Mouse (Mus musculus) stomach, embryonic 16.5 days (tissue): Measurements from ENCODE around the gene Pdgfra. TPM values are rescaled to one million over a fixed set of nuclear protein-coding genes. Genes with fewer than 3 reads are reported as not detected.

Source experiments
- ATAC-seq: fragments of 200-750 bp; cut with Nextera tagmentation; 2 replicates; pipeline ENCODE4 v1.8.0; 2017; ENCODE audit warnings: moderate number of reproducible peaks, moderate TSS enrichment; ENCODE audit not compliant: insufficient read depth, low FRiP score
- H3K27ac ChIP-seq: fragments of 300-500 bp; sonication (generic); 2 replicates; pipeline ENCODE4 v1.5.1; 2014; ENCODE audit warnings: low read length
- H3K27me3 ChIP-seq: fragments of 300-500 bp; sonication (generic); 2 replicates; pipeline ENCODE4 v1.6.1; 2014; ENCODE audit warnings: low read length, control low read depth, mixed read lengths; ENCODE audit not compliant: control insufficient read depth, insufficient read depth
- H3K36me3 ChIP-seq: fragments of 300-500 bp; sonication (generic); 2 replicates; pipeline ENCODE4 v1.6.1; 2014; ENCODE audit warnings: low read length; ENCODE audit not compliant: control insufficient read depth, insufficient read depth
- H3K4me1 ChIP-seq: fragments of 300-500 bp; sonication (generic); 2 replicates; pipeline ENCODE4 v1.6.1; 2014; ENCODE audit warnings: low read length, control low read depth, mixed read lengths; ENCODE audit not compliant: control insufficient read depth, insufficient read depth
- H3K4me2 ChIP-seq: fragments of 300-500 bp; sonication (generic); 2 replicates; pipeline ENCODE4 v1.6.1; 2014; ENCODE audit warnings: low read depth, low read length, mixed read lengths
- H3K4me3 ChIP-seq: fragments of 300-500 bp; sonication (generic); replicated peaks from 2 replicates; pipeline ENCODE4 v1.5.1; 2014; ENCODE audit warnings: mild to moderate bottlenecking, low read length
- H3K9ac ChIP-seq: fragments of 300-500 bp; sonication (generic); 2 replicates; pipeline ENCODE4 v1.6.1; 2014; ENCODE audit warnings: low read length
- H3K9me3 ChIP-seq: fragments of 300-500 bp; sonication (generic); replicated peaks from 2 replicates; pipeline ENCODE4 v1.6.1; 2016; ENCODE audit warnings: low read length, control low read depth; ENCODE audit not compliant: control insufficient read depth
- WGBS: fragments of 180-500 bp; shearing (Covaris S2); extraction: QIAGEN DNeasy Blood & Tissue Kit; methylation state at CpG from one replicate; pipeline ENCODE4 v1.1.7; 2014; 5-methylcytosine and 5-hydroxymethylcytosine counted together
- polyA plus RNA-seq: library from polyadenylated mRNA; unstranded; fragments of >200 nt; fragmentation: Nextera tagmentation; extraction: Ambion mirVana; gene quantifications from 2 replicates; pipeline ENCODE4 v1.2.1, GENCODE M21; 2015

The Pdgfra gene
- polyA plus RNA-seq, 1 experiment from 2014 or later, result 39.5 TPM

DNA sequence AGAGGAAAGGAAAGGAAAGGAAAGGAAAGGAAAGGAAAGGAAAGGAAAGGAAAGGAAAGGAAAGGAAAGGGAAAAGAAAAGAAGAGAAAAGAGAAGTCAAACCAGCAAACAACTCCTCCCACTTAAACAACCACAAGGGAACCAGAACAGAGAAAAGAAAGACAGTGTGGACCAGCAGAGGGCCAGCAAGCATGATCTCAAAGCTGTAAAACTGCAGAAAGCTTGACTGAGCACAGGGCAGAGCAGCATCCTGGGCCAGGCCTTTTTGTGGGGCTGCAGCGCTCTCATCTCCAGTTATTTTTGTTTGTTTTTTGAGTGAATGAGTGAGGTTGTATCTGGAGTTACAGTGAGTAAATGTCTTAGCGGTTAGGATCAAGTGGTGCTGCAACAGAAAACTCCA lies 6.8 kb upstream of the Pdgfra start:
- H3K4me3 ChIP-seq, result no peak overlapping the region
- no peak overlapping the region for H3K27ac ChIP-seq
- ATAC-seq, result no peak
- 70% methylated on average over 2 of the region's 2 CpGs for WGBS
- H3K4me1 ChIP-seq, result peaks cover 10% of the 10 kb centered on the region; the same call in 1 of the 2 replicates
- no peak overlapping the region for H3K9ac ChIP-seq
- H3K27me3 ChIP-seq, result peaks cover 11% of the 10 kb centered on the region
- no peaks in the 10 kb centered on the region for H3K36me3 ChIP-seq
- no peak overlapping the region for H3K4me2 ChIP-seq
- H3K9me3 ChIP-seq, result no peaks in the 10 kb centered on the region

DNA sequence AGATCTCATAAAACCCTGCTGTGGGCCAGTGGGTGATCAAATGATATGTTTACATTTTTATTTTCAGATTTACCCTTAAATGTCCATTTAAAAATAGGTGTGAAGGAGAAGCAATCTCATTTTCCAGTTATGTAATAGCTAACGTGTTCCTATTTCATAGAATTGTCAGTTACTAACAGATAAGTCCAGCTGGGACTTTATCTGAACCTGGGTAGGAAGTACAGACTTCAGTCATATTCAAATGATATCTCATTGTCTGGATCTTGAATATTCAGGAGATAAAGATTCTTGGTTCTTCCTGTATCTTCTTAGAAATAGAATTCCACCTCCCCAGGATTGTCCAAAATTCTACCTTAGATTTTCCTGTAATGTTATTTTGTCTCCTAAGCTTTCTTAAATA lies 5.6 kb upstream of the Pdgfra start:
- Histone ChIP-seq H3K4me2 (no peak overlapping the region), H3K27ac (no peak overlapping the region), H3K9me3 (no peaks in the 10 kb centered on the region), H3K4me1 (peaks cover 19% of the 10 kb centered on the region; the same call in 1 of the 2 replicates), H3K4me3 (no peak overlapping the region), H3K36me3 (no peaks in the 10 kb centered on the region), H3K9ac (no peak overlapping the region), H3K27me3 (peaks cover 19% of the 10 kb centered on the region)
- WGBS, result 78% methylated on average over 1 of the region's 1 CpGs
- ATAC-seq, result no peak

DNA sequence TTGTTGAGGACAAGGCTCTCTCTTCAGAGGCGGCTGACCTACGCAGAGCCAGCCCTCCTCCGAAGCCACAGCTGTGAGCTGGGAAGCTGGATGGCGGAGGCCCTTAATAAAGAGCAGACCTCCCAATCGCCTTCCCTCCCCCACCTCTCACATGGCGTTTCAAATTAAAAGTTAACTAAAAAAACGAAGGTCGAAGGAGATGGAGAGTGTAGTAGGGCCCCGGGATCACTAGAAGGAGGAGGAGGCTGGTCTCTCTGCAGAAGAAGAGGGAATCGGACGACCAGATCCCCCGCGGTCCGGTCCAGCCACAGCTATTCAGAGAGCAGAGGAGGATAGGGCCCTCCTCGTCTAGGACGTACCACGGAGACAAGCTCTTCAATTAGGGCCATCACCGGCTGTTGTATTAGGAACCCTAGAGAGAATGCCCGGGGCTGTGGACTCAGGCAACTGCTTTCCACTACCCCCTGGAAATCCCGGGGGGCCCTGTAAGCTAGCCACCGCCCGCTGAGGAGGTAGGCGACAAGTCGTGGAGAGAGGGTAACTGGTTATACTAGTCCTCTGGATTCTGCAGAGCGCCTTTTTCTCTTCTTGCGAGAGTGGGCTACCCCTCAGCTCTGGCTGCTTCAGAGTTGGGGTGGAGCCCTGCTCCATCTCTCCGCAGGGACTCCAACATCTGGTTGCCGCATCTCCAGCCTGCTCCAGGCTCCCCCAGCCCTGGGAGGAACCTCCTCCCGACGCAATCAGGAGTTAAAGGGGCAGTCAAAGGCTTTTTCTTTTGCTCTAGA lies 3.6 kb upstream of the Pdgfra start:
- 0 out of 2 replicates have a peak, but pooled peaks have one; percentile 36 for ATAC-seq
- Histone ChIP-seq H3K36me3 (no peaks in the 10 kb centered on the region), H3K9me3 (no peaks in the 10 kb centered on the region), H3K9ac (peak overlapping the region; percentile 70), H3K4me3 (peak overlapping the region; percentile 37), H3K27ac (peak overlapping the region; percentile 88), H3K4me1 (peaks cover 18% of the 10 kb centered on the region; the same call in 1 of the 2 replicates), H3K4me2 (peak overlapping the region; percentile 50), H3K27me3 (peaks cover 23% of the 10 kb centered on the region)
- 6% methylated on average over 30 of the region's 30 CpGs for WGBS

DNA sequence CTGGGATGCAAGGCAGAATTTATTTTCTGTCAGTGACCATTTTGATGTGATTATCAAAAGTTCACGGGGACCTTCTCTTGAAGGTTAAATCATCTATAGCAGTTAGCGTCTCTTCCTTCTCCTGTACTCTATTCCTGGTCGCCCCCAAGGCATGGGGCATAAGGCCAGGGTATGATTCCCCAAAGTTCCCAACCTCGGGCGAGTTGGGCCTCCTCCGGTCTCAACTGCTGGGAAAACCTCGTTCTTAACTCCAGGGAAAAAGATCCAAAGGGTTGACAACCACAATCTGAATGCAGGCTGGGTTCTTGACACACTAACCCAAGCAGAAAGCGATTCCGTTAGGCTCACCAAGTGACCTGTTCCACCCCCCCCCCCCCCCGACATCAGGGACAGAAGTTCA lies 2.7 kb upstream of the Pdgfra start:
- H3K36me3 ChIP-seq, result no peaks in the 10 kb centered on the region
- peaks cover 18% of the 10 kb centered on the region; the same call in 1 of the 2 replicates for H3K4me1 ChIP-seq
- peak overlapping the region; percentile 37 for H3K4me3 ChIP-seq
- H3K27me3 ChIP-seq, result peaks cover 24% of the 10 kb centered on the region
- no peaks in the 10 kb centered on the region for H3K9me3 ChIP-seq
- 18% methylated on average over 10 of the region's 10 CpGs for WGBS
- peak overlapping the region; percentile 50 for H3K4me2 ChIP-seq
- H3K27ac ChIP-seq, result peak overlapping the region; percentile 88
- ATAC-seq, result no peak
- peak overlapping the region; percentile 32 for H3K9ac ChIP-seq

DNA sequence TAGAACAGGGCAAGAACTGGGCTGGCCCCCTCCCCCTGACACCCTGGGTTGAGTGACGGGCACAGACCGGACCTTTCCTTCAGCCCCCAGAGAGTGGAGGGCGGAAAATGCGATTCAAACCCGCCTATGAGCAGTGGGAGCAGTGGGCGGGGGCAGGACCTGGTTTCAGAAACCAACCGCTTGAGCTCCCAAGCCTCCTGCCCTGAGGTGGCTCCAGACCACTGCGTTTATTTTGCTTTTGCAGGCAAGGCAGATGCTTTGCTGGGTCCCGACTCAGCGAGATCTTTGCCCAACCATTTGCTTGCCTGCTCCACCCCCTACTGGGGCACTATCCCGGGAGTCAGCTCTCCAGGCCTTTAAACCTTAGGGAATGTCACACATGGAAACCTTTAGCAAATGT lies 2.2 kb upstream of the Pdgfra start:
- peak overlapping the region; percentile 50 for H3K4me2 ChIP-seq
- no peaks in the 10 kb centered on the region for H3K9me3 ChIP-seq
- 0 out of 2 replicates have a peak overlapping the region, but pooled peaks have one; percentile 9 for H3K27ac ChIP-seq
- H3K9ac ChIP-seq, result peak overlapping the region; percentile 32; the same call in 1 of the 2 replicates
- no peaks in the 10 kb centered on the region for H3K36me3 ChIP-seq
- no peak for ATAC-seq
- peak overlapping the region; percentile 37; the same call in 1 of the 2 replicates for H3K4me3 ChIP-seq
- WGBS, result 10% methylated on average over 11 of the region's 11 CpGs
- peaks cover 18% of the 10 kb centered on the region; the same call in 1 of the 2 replicates for H3K4me1 ChIP-seq
- H3K27me3 ChIP-seq, result peaks cover 23% of the 10 kb centered on the region

DNA sequence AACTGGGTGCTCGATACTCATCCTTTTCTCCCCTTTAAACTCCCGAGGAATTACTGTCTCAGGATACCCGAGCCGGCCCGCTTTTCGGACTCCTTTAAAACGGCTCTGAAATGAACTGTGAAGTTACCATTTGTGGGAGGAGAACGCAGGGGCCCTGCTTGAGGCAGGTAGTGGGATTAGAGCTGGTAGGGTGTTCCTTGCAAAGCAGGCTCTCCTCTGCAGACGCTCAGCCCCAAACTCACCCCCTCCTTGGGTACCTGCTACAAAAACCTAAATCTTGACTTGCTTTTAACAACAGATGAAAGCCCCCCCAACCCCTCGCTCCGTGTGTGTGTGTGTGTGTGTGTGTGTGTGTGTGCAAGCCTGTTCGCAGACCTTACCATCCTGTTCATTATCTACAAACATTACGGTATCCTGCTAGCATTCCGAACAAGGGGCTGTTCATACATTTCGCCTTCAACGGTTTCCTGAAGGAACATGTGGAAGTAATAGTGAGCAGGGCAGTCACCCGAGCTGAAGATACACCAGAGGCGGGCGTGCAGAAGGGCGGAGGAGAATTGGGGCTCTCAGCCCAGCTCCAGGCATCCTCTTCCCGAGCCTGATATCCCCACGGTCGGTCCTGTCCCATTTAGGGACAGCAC lies 1.6 kb upstream of the Pdgfra start:
- Histone ChIP-seq H3K9me3 (no peaks in the 10 kb centered on the region), H3K4me2 (peak overlapping the region; percentile 53), H3K27ac (peak overlapping the region; percentile 76), H3K9ac (peak overlapping the region; percentile 34; the same call in 1 of the 2 replicates), H3K4me1 (peaks cover 18% of the 10 kb centered on the region; the same call in 1 of the 2 replicates), H3K27me3 (peaks cover 23% of the 10 kb centered on the region), H3K4me3 (peak overlapping the region; percentile 62), H3K36me3 (no peaks in the 10 kb centered on the region)
- WGBS, result 6% methylated on average over 23 of the region's 23 CpGs
- no peak for ATAC-seq

DNA sequence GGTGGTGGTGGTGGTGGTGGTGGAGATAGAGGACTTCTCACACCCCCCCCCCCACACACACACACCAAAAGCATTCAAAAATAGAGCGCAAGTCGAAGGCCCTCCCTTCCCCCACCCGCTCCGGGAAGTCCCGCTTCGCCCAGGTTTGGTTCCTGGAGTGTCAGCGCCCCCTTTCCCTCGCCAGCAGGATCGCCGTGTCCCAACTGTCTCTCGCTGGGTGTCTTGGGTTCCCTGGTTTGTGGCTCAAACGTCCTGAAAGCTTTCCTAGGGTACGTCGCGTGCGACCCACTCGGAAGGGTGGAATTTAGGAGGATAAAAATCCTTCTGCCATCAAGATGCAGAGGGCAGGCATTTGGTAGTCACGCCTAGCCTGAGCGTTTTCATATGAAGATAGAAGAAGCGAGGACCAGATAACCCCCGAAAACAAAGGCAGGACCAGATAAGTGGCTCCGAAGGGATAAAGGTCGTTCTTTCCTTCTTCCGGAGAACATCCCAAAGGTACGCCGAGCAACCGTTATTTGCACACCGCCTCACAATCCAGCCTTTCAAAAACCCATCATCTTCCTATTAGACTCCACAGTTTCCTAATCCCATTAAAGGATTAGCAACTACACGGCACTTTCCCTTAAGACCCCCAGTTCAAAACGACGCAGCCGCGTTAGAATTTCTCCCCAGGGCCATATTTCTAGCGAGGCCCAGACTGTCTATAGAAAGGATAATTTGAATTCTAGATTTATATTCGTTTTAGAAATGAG lies 769 bp upstream of the Pdgfra start:
- H3K27ac ChIP-seq, result peak overlapping the region; percentile 63
- WGBS, result 2% methylated on average over 35 of the region's 35 CpGs
- peak overlapping the region; percentile 53 for H3K4me2 ChIP-seq
- no peaks in the 10 kb centered on the region for H3K36me3 ChIP-seq
- peak overlapping the region; percentile 62 for H3K4me3 ChIP-seq
- ATAC-seq, result no peak
- peaks cover 18% of the 10 kb centered on the region; the same call in 1 of the 2 replicates for H3K4me1 ChIP-seq
- no peaks in the 10 kb centered on the region for H3K9me3 ChIP-seq
- H3K9ac ChIP-seq, result peak overlapping the region; percentile 68
- H3K27me3 ChIP-seq, result peaks cover 23% of the 10 kb centered on the region

DNA sequence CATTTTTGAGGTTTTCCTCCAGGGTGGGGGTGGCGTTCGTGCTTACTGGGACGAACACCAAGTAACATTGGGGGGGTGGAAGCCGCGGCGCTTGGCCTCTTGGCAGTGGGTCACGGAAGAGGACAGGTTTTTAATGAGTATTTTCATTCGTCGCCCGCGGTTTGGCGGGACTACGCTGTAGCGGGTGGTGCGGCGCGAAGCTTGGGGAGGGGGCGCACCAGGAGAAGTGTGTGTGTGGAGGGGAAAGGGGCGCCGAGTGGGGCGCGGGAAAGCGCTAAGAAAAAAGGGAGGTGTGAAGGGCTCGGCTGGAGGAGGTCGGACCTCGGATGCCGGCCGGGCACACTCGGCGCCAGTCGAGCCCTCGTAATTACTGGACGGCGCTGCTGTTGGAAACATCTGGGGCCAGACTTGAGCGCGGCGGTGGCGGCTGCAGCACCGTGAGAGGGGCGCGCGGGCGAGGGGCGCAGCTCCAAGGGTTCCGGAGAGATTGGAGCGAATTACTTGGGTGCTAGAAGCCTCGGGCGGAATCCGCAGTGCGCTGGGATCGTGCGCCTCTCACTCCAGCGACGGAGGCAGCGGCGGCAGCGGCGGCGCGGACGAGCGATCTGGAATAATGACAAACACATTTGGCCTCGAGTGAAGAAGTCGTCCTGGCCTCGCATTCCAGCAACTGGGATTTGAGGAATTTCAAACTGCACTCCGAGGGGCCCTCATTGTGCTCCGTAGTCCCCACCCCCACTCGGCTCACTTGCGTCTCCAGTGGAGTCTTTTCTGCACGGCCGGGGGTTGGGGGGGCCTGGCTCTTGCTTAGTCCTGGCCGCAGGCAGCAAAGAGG lies 916 bp downstream of the Pdgfra start:
- Histone ChIP-seq H3K9me3 (no peaks in the 10 kb centered on the region), H3K27me3 (peaks cover 19% of the 10 kb centered on the region), H3K4me1 (peaks cover 18% of the 10 kb centered on the region; the same call in 1 of the 2 replicates), H3K27ac (peak overlapping the region; percentile 93), H3K36me3 (no peaks in the 10 kb centered on the region), H3K9ac (peak overlapping the region; percentile 72), H3K4me2 (peak overlapping the region; percentile 87), H3K4me3 (peak overlapping the region; percentile 62)
- ATAC-seq, result no peak
- under 1% methylated on average over 71 of the region's 72 CpGs for WGBS
